ENCODE assay signal across 9 mouse cellular contexts in the genomic region with DNA sequence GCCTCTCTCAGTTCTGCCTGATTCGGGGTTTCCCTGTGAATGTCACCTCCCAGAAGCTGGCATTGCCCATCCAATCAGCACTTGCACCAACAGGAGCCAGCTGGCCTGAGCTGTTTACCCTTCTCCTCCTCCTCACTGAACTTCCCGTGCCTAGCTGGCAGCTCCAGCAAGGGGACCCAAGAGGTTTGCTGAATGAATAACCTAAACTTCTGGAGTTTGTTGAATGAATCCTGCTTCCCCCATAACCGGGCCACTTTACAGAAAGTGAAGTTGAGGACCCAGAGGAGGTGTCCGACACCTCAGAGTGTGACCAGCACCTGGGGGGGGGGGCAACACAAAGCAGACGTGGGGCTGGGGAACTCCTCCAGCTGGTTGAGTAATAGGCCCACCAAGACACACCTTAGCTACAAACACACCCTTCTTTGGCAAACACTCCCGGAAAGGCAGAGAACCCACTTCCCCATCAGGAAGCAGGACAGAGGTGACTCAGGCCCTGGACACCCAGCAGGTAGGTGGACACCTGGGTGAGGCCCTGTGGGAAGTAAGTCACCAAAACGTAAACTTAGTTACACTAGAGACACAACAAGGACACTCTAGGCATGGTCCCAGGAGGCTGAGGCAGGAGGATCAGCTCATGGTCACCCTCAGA. TPM values are rescaled to one million over a fixed set of nuclear protein-coding genes. Genes with fewer than 3 reads are reported as not detected.
DNase-seq lines count a peak whose midpoint lies in the region; ATAC-seq and TF ChIP-seq lines count a peak whose summit lies in the region.
"Had no signal": no experiment of that assay in that cellular context is flagged by ENCODE, and none has a peak within 500 bp of the region (broad histone marks: within the 10 kb centered on the region; RNA-seq: fewer than 3 reads in every experiment).

No protein-coding gene starts in this region.

- no peak for ATAC-seq in erythroblast, adult 5-6 weeks (replicated peaks; ENCODE audit: low FRiP score, poor library complexity, severe bottlenecking)
- no peak; the same call in 1 of the 2 replicates for ATAC-seq in liver, embryonic 14.5 days (ENCODE audit: insufficient read depth)

- no peaks in the 10 kb centered on the region; the same call in 1 of the 2 replicates for H3K9me3 ChIP-seq in erythroblast, embryonic 14.5 days (ENCODE audit: control insufficient read depth, low read length)
- H3K9me3 ChIP-seq in liver, embryonic 14.5 days (ENCODE audit: control insufficient read depth, low read length) = no peaks in the 10 kb centered on the region

- peaks cover 82% of the 10 kb centered on the region for H3K4me1 ChIP-seq in erythroblast, embryonic 14.5 days (ENCODE audit: control insufficient read depth)
- H3K4me1 ChIP-seq in liver, embryonic 14.5 days (replicated peaks; ENCODE audit: control insufficient read depth in 2 of 2, insufficient read depth in 2 of 2, low read length in 1 of 2) = peaks cover 23 to 29% of the 10 kb centered on the region in 2 experiments

- WGBS in liver, embryonic 14.5 days (ENCODE audit: insufficient replicate concordance) = 31% methylated on average over 7 of the region's 7 CpGs

- peak overlapping the region; percentile 94 for H3K4me2 ChIP-seq in liver, embryonic 14.5 days (ENCODE audit: low read depth)

- peak overlapping the region; percentile 80 for H3K27ac ChIP-seq in liver, embryonic 14.5 days

- no peak for TF ChIP-seq EP300 in liver, embryonic 14.5 days (IDR thresholded peaks at IDR 0.05; ENCODE audit: low read depth)

- no peak for TF ChIP-seq CTCF in liver, embryonic 14.5 days (IDR thresholded peaks at IDR 0.05; ENCODE audit: low read depth)

- peak overlapping the region; percentile 83 for H3K4me3 ChIP-seq in erythroblast, embryonic 14.5 days (replicated peaks)
- H3K4me3 ChIP-seq in liver, embryonic 14.5 days (ENCODE audit: insufficient read depth in 1 of 2, low read depth in 2 of 2, low read length in 2 of 2) = peak overlapping the region; percentile 26 to 69; a peak in 3 of 4 replicates

- H3K27me3 ChIP-seq in erythroblast, embryonic 14.5 days (ENCODE audit: control insufficient read depth) = peaks cover 33% of the 10 kb centered on the region
- peaks cover 24% of the 10 kb centered on the region for H3K27me3 ChIP-seq in liver, embryonic 14.5 days (ENCODE audit: control insufficient read depth, insufficient read depth, low read length)
- H3K27me3 ChIP-seq: CH12.LX had no signal

- peak; percentile 39 to 55 for DNase-seq in urinary bladder, adult 18-20 months (ENCODE audit: low spot score in 2 of 2)
- DNase-seq in urinary bladder, postnatal 36 days (ENCODE audit: low spot score in 2 of 2) = no peak
- no peak for DNase-seq in liver, embryonic 14.5 days (ENCODE audit: low read depth in 3 of 3, low spot score in 3 of 3)
- DNase-seq in frontal cortex, postnatal 36 days (ENCODE audit: low spot score in 2 of 2) = no peak
- no peak for DNase-seq in T-cell, adult 2 months (ENCODE audit: low spot score)
- no peak for DNase-seq in testis, postnatal 10 days (ENCODE audit: low spot score)

- peak overlapping the region; percentile 64 for H3K9ac ChIP-seq in liver, embryonic 14.5 days (replicated peaks)

- H3K36me3 ChIP-seq in erythroblast, embryonic 14.5 days (ENCODE audit: control insufficient read depth) = peaks cover 34% of the 10 kb centered on the region
- no peaks in the 10 kb centered on the region for H3K36me3 ChIP-seq in liver, embryonic 14.5 days (replicated peaks; ENCODE audit: control insufficient read depth, insufficient read depth, low read depth)

RNA-seq across cellular contexts. Expression of a gene that starts 1.7 kb away (rescaled TPM):
- 0.01 TPM in 1 of 2 replicates, not detected in the other for polyA plus RNA-seq in erythroblast, embryonic 14.5 days (2012)
- total RNA-seq in erythroblast, adult 5-6 weeks (2015; ENCODE audit: low replicate concordance) = not detected in 2 replicates
- 0.14 TPM in 1 of 2 replicates, not detected in the other for total RNA-seq in erythroblast, adult 5-6 weeks (2017; ENCODE audit: low replicate concordance)
- 0.17 and 0.30 TPM in 2 replicates for polyA plus RNA-seq in liver, embryonic 14.5 days (2012; rRNA removed)
- 0.11 TPM in 1 of 2 replicates, not detected in the other for polyA plus RNA-seq in liver, embryonic 14.5 days (2014; fragmentation: Nextera tagmentation; extraction: Ambion mirVana)

RNA-seq across cellular contexts. Expression of a gene that starts 4.4 kb away (rescaled TPM):
- polyA plus RNA-seq in erythroblast, embryonic 14.5 days (2012) = 0.21 TPM in 1 of 2 replicates, not detected in the other
- total RNA-seq in erythroblast, adult 5-6 weeks (2015; ENCODE audit: low replicate concordance) = not detected in 2 replicates
- total RNA-seq in erythroblast, adult 5-6 weeks (2017; ENCODE audit: low replicate concordance) = not detected in 2 replicates
- polyA plus RNA-seq in liver, embryonic 14.5 days (2012; rRNA removed) = not detected in 2 replicates
- not detected in 2 replicates for polyA plus RNA-seq in liver, embryonic 14.5 days (2014; fragmentation: Nextera tagmentation; extraction: Ambion mirVana)

RNA-seq across cellular contexts. Expression of a gene that starts 5.9 kb away (rescaled TPM):
- 9.9 and 13.0 TPM in 2 replicates for polyA plus RNA-seq in erythroblast, embryonic 14.5 days (2012)
- total RNA-seq in erythroblast, adult 5-6 weeks (2015; ENCODE audit: low replicate concordance) = 42.8 and 46.1 TPM in 2 replicates
- 25.0 and 28.3 TPM in 2 replicates for total RNA-seq in erythroblast, adult 5-6 weeks (2017; ENCODE audit: low replicate concordance)
- polyA plus RNA-seq in liver, embryonic 14.5 days (2012; rRNA removed) = 34.7 and 41.4 TPM in 2 replicates
- 38.5 and 46.0 TPM in 2 replicates for polyA plus RNA-seq in liver, embryonic 14.5 days (2014; fragmentation: Nextera tagmentation; extraction: Ambion mirVana)

RNA-seq across cellular contexts. Expression of a gene that starts 6.3 kb away (rescaled TPM):
- polyA plus RNA-seq in erythroblast, embryonic 14.5 days (2012) = 4.1 and 4.9 TPM in 2 replicates
- total RNA-seq in erythroblast, adult 5-6 weeks (2015; ENCODE audit: low replicate concordance) = 5.9 and 11.3 TPM in 2 replicates
- 4.7 and 9.1 TPM in 2 replicates for total RNA-seq in erythroblast, adult 5-6 weeks (2017; ENCODE audit: low replicate concordance)
- 13.3 and 14.3 TPM in 2 replicates for polyA plus RNA-seq in liver, embryonic 14.5 days (2012; rRNA removed)
- 10.0 and 12.0 TPM in 2 replicates for polyA plus RNA-seq in liver, embryonic 14.5 days (2014; fragmentation: Nextera tagmentation; extraction: Ambion mirVana)

RNA-seq across cellular contexts. Expression of a gene that starts 11.8 kb away (rescaled TPM):
- polyA plus RNA-seq in erythroblast, embryonic 14.5 days (2012) = 1.0 and 1.4 TPM in 2 replicates
- 6.3 and 8.8 TPM in 2 replicates for total RNA-seq in erythroblast, adult 5-6 weeks (2015; ENCODE audit: low replicate concordance)
- 10.5 and 14.7 TPM in 2 replicates for total RNA-seq in erythroblast, adult 5-6 weeks (2017; ENCODE audit: low replicate concordance)
- 5.5 and 6.4 TPM in 2 replicates for polyA plus RNA-seq in liver, embryonic 14.5 days (2012; rRNA removed)
- 3.4 and 3.9 TPM in 2 replicates for polyA plus RNA-seq in liver, embryonic 14.5 days (2014; fragmentation: Nextera tagmentation; extraction: Ambion mirVana)

Comparison
In these comparisons a context has a peak if more than half of its experiments do, and no peak if none do; other contexts are left out.
1. DNase-seq: peak in urinary bladder, adult 18-20 months (2 of 2); none in urinary bladder, postnatal 36 days (0 of 2), liver, embryonic 14.5 days (0 of 3), frontal cortex, postnatal 36 days (0 of 2), T-cell, adult 2 months (single experiment) and testis, postnatal 10 days (single experiment).